Mouse (Mus musculus) inflammation-experienced regulatory T-cells (primary cell): ENCODE data around the gene Slc22a13. TPM values are rescaled to one million over a fixed set of nuclear protein-coding genes. Genes with fewer than 3 reads are reported as not detected.

Experiments used
- polyA plus RNA-seq, 2 experiments: library from polyadenylated mRNA; unstranded; fragments of 100-300 nt; shearing (Covaris generic); gene quantifications; one replicate each; pipeline ENCODE4 v1.2.1; 2017

The Slc22a13 gene
- polyA plus RNA-seq, result 1 to 10 TPM in 1 of 2 experiments, under 1 TPM in 1; 0.52 to 1.2 TPM

DNA sequence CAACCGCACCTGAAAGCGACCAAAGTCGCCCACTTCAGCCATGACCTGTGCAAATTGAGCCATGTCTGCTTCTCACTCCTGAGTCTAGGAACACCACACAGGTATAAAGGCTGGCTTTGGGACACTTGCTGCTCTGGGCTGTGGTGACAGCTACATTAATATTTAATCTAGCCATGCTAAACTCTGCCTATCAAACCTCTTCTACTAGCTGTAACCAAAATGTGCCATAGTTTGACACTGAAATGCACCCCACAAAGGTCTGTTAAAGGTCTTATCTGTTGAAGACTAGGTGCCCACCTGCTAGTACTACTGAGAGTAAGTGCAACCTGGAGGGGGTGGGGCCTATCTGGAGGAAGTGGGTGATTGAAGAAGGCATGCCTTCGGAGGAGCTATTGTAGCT lies at the start of gene Slc22a13:
TSS of gene Slc22a13 (minus strand) at position 101 of the 400 bp plus-strand sequence.

DNA sequence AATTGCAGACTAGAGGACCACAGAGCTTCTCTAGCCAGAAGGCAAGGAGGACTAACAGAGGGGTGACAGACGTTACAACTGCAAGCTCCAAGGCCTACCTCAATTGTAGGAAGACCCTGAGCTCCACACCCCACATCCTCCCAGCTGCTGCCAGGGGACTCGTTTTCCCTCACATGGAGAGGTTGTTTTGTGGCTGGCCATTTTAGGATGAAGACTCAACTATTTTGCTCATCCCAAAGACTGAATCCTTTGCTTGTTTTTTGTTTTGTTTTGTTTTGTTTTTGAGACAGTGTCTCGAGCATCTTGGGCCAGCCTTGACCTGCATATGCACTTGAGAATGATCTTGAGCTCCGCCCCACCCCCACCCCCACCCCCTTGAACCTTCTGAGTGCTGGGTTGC lies 50.0 kb downstream of the Slc22a13 start, which contains the start of gene Gm47289:
TSS of gene Gm47289 (plus strand) at position 301 of the 400 bp plus-strand sequence.

DNA sequence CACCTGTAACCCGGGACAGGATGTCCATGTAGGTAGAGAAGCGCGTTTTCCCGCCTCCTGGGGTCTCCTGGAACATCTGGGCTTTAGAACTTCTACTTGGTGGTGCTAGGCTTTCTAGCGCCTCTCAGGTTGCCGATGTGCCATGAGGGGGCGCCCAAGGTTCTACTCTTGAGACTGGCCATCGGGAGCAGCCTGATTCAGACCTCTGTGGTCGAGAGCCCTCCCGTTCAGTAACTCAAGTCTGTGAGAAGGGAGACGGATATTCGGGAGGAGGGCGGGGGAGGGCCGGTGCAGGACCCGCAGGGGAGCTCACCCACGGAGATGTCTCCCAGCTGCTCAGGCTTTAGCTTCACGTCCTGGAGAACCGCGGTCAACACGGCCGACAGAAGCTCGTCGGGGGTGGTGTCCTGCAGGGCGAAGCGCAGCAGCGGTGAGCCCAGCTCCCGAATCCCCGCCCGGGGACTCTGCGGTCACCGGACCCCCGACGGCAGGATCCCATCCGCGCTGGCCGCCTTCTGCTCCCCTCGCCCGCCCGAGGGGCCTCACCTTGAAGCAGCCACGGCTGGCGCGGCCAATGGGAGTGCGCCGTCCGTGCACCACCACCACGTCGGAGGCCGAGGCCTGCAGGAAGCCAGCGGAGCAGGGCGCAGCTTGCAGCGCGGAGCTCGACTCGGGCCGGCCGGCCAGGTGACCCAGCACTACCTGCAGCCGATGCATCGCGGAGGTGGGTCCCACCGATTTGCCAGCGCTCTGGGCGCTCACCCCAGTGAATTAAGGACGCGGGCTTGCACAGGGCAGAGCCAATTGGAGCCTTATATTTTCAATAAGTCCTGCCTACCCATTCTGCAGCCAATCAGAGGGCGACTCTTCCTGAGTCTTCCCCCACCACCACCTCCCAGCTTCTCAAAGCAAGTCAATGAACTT lies 52.4 kb downstream of the Slc22a13 start, which contains the start of gene Acaa1b:
TSS of gene Acaa1b (minus strand) at position 816 of the 924 bp plus-strand sequence.

Other genes starting within 250 kb of the Slc22a13 start
- gene Vill, start 156.3 kb downstream of the Slc22a13 start, polyA plus RNA-seq, result 10 to 100 TPM in 1 of 2 experiments, 1 to 10 TPM in 1; 7.1 to 28.8 TPM
- 10 to 100 TPM in 1 of 2 experiments, 1 to 10 TPM in 1; 5.6 to 10.4 TPM for gene Plcd1, start 115.6 kb downstream of the Slc22a13 start, polyA plus RNA-seq
- gene Dlec1, start 106.6 kb downstream of the Slc22a13 start, polyA plus RNA-seq, result 1 to 10 TPM in 1 of 2 experiments, under 1 TPM in 1; 0.70 to 1.2 TPM
- 1 to 10 TPM in 1 of 2 experiments, under 1 TPM in 1; 0.17 to 1.1 TPM for gene Acaa1b, start 52.0 kb downstream of the Slc22a13 start, polyA plus RNA-seq
- gene Gm47289, start 49.9 kb downstream of the Slc22a13 start, polyA plus RNA-seq, result under 1 TPM in 1 of 2 experiments, not detected in 1; 0.15 TPM
- gene Oxsr1, start 113.3 kb upstream of the Slc22a13 start, polyA plus RNA-seq, result 10 to 100 TPM; 20.7 to 21.4 TPM
- gene Acaa1a, start 130.6 kb upstream of the Slc22a13 start, polyA plus RNA-seq, result 100 to 1,000 TPM; 113 to 124 TPM
- 10 to 100 TPM; 79.6 to 99.8 TPM for gene Myd88, start 132.3 kb upstream of the Slc22a13 start, polyA plus RNA-seq
- 1 to 10 TPM in 1 of 2 experiments, under 1 TPM in 1; 0.49 to 1.3 TPM for gene Xylb, start 148.3 kb upstream of the Slc22a13 start, polyA plus RNA-seq
- under 1 TPM in 1 of 2 experiments, not detected in 1; 0.29 TPM for gene Slc22a14, start 156.5 kb upstream of the Slc22a13 start, polyA plus RNA-seq
- under 1 TPM; 0.48 to 0.60 TPM for gene Acvr2b, start 193.0 kb upstream of the Slc22a13 start, polyA plus RNA-seq
- gene Exog, start 235.8 kb upstream of the Slc22a13 start, polyA plus RNA-seq, result 10 to 100 TPM; 14.2 to 27.0 TPM